Mouse (Mus musculus) neural tube, embryonic 14.5 days (tissue): ENCODE measurements around the gene Csmd2. TPM values are rescaled to one million over a fixed set of nuclear protein-coding genes. Genes with fewer than 3 reads are reported as not detected.
"Not testable (repeated sequence)": the region's sequence is repeated elsewhere in the genome, so short reads cannot be mapped to it uniquely, and the experiment has no call there.

ENCODE experiments used
- ATAC-seq: fragments of 200-750 bp; cut with Nextera tagmentation; 2 replicates; pipeline ENCODE4 v1.8.0; 2017; ENCODE audit warnings: low read depth, mild to moderate bottlenecking, moderate TSS enrichment, moderate library complexity
- H3K27ac ChIP-seq: fragments of 300-500 bp; sonication (generic); 2 replicates; pipeline ENCODE4 v1.5.1; 2014; ENCODE audit warnings: low read depth, mild to moderate bottlenecking, control low read depth, low read length, moderate library complexity, mixed read lengths
- H3K27me3 ChIP-seq: fragments of 300-500 bp; sonication (generic); 2 replicates; pipeline ENCODE4 v1.6.1; 2014; ENCODE audit warnings: low read length; ENCODE audit not compliant: control insufficient read depth, insufficient read depth
- H3K36me3 ChIP-seq: fragments of 300-500 bp; sonication (generic); 2 replicates; pipeline ENCODE4 v1.6.1; 2014; ENCODE audit warnings: low read length, mixed read lengths; ENCODE audit not compliant: control insufficient read depth, insufficient read depth
- H3K4me1 ChIP-seq: fragments of 300-500 bp; sonication (generic); 2 replicates; pipeline ENCODE4 v1.6.1; 2014; ENCODE audit warnings: low read length; ENCODE audit not compliant: control insufficient read depth, insufficient read depth
- H3K4me2 ChIP-seq: fragments of 300-500 bp; sonication (generic); 2 replicates; pipeline ENCODE4 v1.6.1; 2014; ENCODE audit warnings: mild to moderate bottlenecking, low read depth, low read length, control low read depth
- H3K4me3 ChIP-seq: fragments of 300-500 bp; sonication (generic); 2 replicates; pipeline ENCODE4 v1.5.1; 2014; ENCODE audit warnings: low read depth, low read length, control low read depth, mixed read lengths
- H3K9ac ChIP-seq: fragments of 300-500 bp; sonication (generic); replicated peaks from 2 replicates; pipeline ENCODE4 v1.6.1; 2014; ENCODE audit warnings: low read depth, mild to moderate bottlenecking, control low read depth, low read length, mixed read lengths
- H3K9me3 ChIP-seq: fragments of 300-500 bp; sonication (generic); 2 replicates; pipeline ENCODE4 v1.6.1; 2016; ENCODE audit warnings: low read length; ENCODE audit not compliant: control insufficient read depth
- WGBS: fragments of 180-500 bp; shearing (Covaris S2); extraction: QIAGEN DNeasy Blood & Tissue Kit; methylation state at CpG from one replicate; pipeline ENCODE4 v1.1.7; 2014; 5-methylcytosine and 5-hydroxymethylcytosine counted together
- polyA plus RNA-seq: library from polyadenylated mRNA; unstranded; fragments of >200 nt; fragmentation: Nextera tagmentation; extraction: Ambion mirVana; gene quantifications from 2 replicates; pipeline ENCODE4 v1.2.1, GENCODE M21; 2014

The Csmd2 gene
- polyA plus RNA-seq, 1 experiment from 2014 or later = 14.5 TPM

DNA sequence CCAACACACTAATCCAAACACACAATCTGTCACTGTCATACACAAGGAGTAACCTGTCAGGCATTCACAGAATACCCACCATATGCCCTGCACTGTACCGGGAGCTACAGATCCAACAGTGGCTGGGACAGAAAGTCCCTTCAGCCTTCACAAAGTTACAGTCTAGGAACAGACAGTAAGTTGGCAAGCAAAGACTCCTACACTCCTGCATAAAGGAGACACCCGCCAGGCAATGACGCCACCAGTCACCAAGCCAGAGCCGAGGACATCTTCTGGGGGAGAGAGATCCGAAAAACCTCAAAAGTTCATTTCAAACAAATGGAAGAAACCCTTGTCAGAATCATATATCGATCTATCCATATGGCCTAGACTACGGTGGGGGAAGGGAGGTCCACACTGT, 618.9 kb downstream of the Csmd2 start:
- Histone ChIP-seq H3K27ac (no peak overlapping the region), H3K9ac (no peak overlapping the region), H3K9me3 (no peaks in the 10 kb centered on the region), H3K27me3 (no peaks in the 10 kb centered on the region), H3K4me2 (no peak overlapping the region), H3K4me3 (no peak overlapping the region), H3K36me3 (peaks cover 5% of the 10 kb centered on the region; the same call in 1 of the 2 replicates), H3K4me1 (peaks cover 13% of the 10 kb centered on the region; the same call in 1 of the 2 replicates)
- no peak for ATAC-seq
- 98% methylated on average over 7 of the region's 7 CpGs for whole genome bisulfite sequencing

DNA sequence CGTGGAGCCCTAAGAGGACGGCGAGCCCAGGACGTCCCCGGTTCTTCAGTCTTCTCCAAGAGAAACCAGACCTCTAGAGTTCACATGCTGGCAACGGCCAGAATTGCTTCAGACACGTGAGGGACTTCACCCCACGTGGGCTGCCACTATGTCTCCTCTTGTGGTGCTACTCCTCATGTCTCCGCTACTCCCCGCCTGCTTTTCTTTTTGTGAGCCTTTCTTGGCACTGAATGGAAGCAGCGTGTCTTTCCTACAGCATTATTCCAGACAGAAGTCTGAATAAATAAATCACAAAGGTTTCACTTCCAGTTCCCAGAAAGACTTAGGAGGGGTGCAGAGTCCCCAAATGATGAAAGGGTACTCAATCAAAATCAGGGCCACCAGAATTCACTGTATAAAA, 620.0 kb downstream of the Csmd2 start:
- no peaks in the 10 kb centered on the region for H3K27me3 ChIP-seq
- no peak overlapping the region for H3K27ac ChIP-seq
- H3K4me2 ChIP-seq = no peak overlapping the region
- H3K4me1 ChIP-seq = peaks cover 13% of the 10 kb centered on the region; the same call in 1 of the 2 replicates
- no peak overlapping the region for H3K4me3 ChIP-seq
- no peak overlapping the region for H3K9ac ChIP-seq
- ATAC-seq = no peak
- 76% methylated on average over 11 of the region's 11 CpGs for WGBS
- peaks cover 5% of the 10 kb centered on the region; the same call in 1 of the 2 replicates for H3K36me3 ChIP-seq
- H3K9me3 ChIP-seq = no peaks in the 10 kb centered on the region

GRCm38 (mm10) chr4:128609276-128609924, 621.7 kb downstream of the Csmd2 start:
- H3K9ac ChIP-seq = peak overlapping the region; percentile 41; the same call in 1 of the 2 replicates
- no peak for ATAC-seq
- peaks cover 13% of the 10 kb centered on the region; the same call in 1 of the 2 replicates for H3K4me1 ChIP-seq
- no peaks in the 10 kb centered on the region for H3K9me3 ChIP-seq
- H3K27ac ChIP-seq = no peak overlapping the region
- peak overlapping the region; percentile 66 for H3K4me2 ChIP-seq
- H3K36me3 ChIP-seq = no peaks in the 10 kb centered on the region
- WGBS = 11% methylated on average over 25 of the region's 27 CpGs
- no peaks in the 10 kb centered on the region for H3K27me3 ChIP-seq
- H3K4me3 ChIP-seq = peak overlapping the region; percentile 40

DNA sequence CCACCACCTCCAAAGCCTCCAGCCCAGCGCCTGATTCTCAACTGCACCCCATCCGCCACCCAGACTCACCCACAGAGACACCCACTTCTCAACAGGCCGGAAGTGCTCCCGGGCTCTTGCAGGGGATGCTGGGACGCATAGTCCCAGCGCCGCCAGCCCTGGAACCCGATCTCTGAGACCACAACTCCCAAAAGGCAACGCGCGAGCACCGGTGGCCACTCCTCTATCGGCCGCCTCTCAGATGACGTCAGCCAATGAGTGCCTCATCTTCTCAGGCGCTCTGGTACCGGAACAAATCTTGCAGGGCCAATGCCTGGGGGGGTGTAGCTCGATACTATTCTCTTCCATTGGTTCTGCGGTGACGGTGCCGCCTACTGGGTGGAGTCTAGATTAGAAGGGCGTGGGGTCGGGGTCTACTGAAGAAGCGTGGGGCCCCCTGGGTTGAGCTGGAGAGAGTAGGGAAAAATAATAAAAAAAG, 622.3 kb downstream of the Csmd2 start, which contains the start of gene Zscan20:
Zscan20 (minus strand) TSS at position 174 of the 478 bp plus-strand sequence.
- Histone ChIP-seq H3K4me2 (peak within 1 kb of the TSS; percentile 66), H3K36me3 (no peaks in the 10 kb centered on the region), H3K27me3 (no peaks in the 10 kb centered on the region), H3K9ac (peak within 1 kb of the TSS; percentile 41; the same call in 1 of the 2 replicates), H3K27ac (no peak within 1 kb of the TSS), H3K4me1 (peaks cover 13% of the 10 kb centered on the region; the same call in 1 of the 2 replicates), H3K9me3 (no peaks in the 10 kb centered on the region), H3K4me3 (peak within 1 kb of the TSS; percentile 40)
- WGBS = under 1% methylated on average over 24 of the region's 24 CpGs
- peak; percentile 97 for ATAC-seq

GRCm38 (mm10) chr4:128610706-128611105, 623.0 kb downstream of the Csmd2 start:
- Histone ChIP-seq H3K4me1 (peaks cover 13% of the 10 kb centered on the region; the same call in 1 of the 2 replicates), H3K9me3 (no peaks in the 10 kb centered on the region), H3K9ac (no peak overlapping the region), H3K4me2 (peak overlapping the region; percentile 66; the same call in 1 of the 2 replicates), H3K27ac (no peak overlapping the region), H3K36me3 (no peaks in the 10 kb centered on the region), H3K4me3 (no peak overlapping the region), H3K27me3 (no peaks in the 10 kb centered on the region)
- 26% methylated on average over 10 of the region's 10 CpGs for WGBS
- no peak for ATAC-seq

DNA sequence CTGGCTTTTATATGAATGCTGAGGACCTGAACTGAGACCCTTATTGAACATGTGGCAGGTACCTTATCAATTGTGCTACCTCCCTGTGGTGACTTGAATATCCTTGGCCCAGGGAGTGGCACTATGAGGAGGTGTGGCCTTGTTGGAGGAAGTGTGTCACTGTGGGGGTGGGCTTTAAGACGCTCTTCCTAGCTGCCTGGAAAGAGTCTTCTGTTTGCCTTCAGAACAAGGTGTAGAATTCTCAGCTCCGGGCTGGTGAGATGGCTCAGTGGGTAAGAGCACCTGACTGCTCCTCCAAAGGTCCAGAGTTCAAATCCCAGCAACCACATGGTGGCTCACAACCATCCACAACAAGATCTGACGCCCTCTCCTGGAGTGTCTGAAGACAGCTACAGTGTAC, 624.1 kb downstream of the Csmd2 start:
- H3K27me3 ChIP-seq, H3K4me2 ChIP-seq, H3K9ac ChIP-seq, ATAC-seq, H3K4me3 ChIP-seq, H3K27ac ChIP-seq, H3K36me3 ChIP-seq, H3K9me3 ChIP-seq: not testable (repeated sequence)
- 77% methylated on average over 3 of the region's 3 CpGs for WGBS
- H3K4me1 ChIP-seq = peaks cover 13% of the 10 kb centered on the region; the same call in 1 of the 2 replicates

DNA sequence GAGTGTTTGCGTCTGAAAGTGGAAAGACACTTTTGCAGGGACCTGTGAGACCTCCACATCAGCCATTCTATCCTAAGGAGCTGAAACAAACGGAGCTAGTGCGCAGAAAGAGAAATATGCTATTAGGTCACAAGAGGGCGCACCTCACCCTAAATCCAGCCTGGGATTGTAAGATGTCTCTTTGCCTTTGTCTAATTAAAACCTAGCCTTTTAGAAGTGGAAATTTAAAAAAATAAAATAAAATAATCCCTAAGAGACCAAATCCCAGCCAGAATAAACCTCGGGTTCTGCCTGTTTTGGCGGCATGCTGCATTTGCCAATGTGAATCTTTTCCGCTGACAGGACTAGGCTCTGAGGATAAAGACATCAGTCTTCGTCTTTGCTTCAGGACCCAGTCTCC, 625.7 kb downstream of the Csmd2 start:
- 20% methylated on average over 8 of the region's 8 CpGs for WGBS
- Histone ChIP-seq H3K4me1 (peaks cover 10% of the 10 kb centered on the region; the same call in 1 of the 2 replicates), H3K9me3 (no peaks in the 10 kb centered on the region), H3K36me3 (no peaks in the 10 kb centered on the region), H3K9ac (no peak overlapping the region), H3K4me3 (no peak overlapping the region), H3K27ac (no peak overlapping the region), H3K27me3 (no peaks in the 10 kb centered on the region), H3K4me2 (no peak overlapping the region)
- ATAC-seq = no peak

- ATAC-seq = no peak
- Histone ChIP-seq H3K4me2 (no peak overlapping the region), H3K36me3 (no peaks in the 10 kb centered on the region), H3K9me3 (no peaks in the 10 kb centered on the region), H3K4me1 (peaks cover 1% of the 10 kb centered on the region; the same call in 1 of the 2 replicates), H3K9ac (no peak overlapping the region), H3K27ac (no peak overlapping the region), H3K27me3 (no peaks in the 10 kb centered on the region), H3K4me3 (no peak overlapping the region)
- 92% methylated on average over 14 of the region's 14 CpGs for WGBS
These were observed 628.1 kb downstream of the Csmd2 start for GRCm38 (mm10) chr4:128615761-128616160.
